Mouse (Mus musculus) adrenal gland, adult (tissue): ENCODE measurements around the gene Stx18.

ENCODE experiments used
- DNase-seq, 2 experiments: peaks; one replicate each; pipeline ENCODE4 v3.0.0; 2022 to 2023; ENCODE audit warnings: low spot score in 1 of 2; ENCODE audit not compliant: inconsistent age in 2 of 2

Stx18 gene

GRCm38 (mm10) chr5:38038710-38039592 lies at the start of gene Stx18:
Stx18 (plus strand) TSS chr5:38038742.
- peak; percentile 89 to 96 for DNase-seq

- DNase-seq = no peak
Measured at GRCm38 (mm10) chr5:37992346-37992745, 46.2 kb upstream of the Stx18 start.

- DNase-seq = no peak
Measured at GRCm38 (mm10) chr5:37998805-37999204, 39.7 kb upstream of the Stx18 start.

- DNase-seq = no peak
Measured at GRCm38 (mm10) chr5:38002573-38002972, 36.0 kb upstream of the Stx18 start.

GRCm38 (mm10) chr5:38004746-38005145 lies 33.8 kb upstream of the Stx18 start:
- no peak for DNase-seq

GRCm38 (mm10) chr5:38006415-38007347 lies 31.9 kb upstream of the Stx18 start:
- DNase-seq = no peak

GRCm38 (mm10) chr5:38009071-38009470 lies 29.5 kb upstream of the Stx18 start:
- DNase-seq = no peak

- no peak for DNase-seq
Measured at GRCm38 (mm10) chr5:38014916-38015315, 23.6 kb upstream of the Stx18 start.

- DNase-seq = peak in 1 of 2 experiments; percentile 39
Measured at GRCm38 (mm10) chr5:38016945-38017344, 21.6 kb upstream of the Stx18 start.

GRCm38 (mm10) chr5:38027656-38028055 lies 10.9 kb upstream of the Stx18 start:
- no peak for DNase-seq

- DNase-seq = peak; percentile 11 to 63
Measured at GRCm38 (mm10) chr5:38038274-38038673, 268 bp upstream of the Stx18 start.

GRCm38 (mm10) chr5:38039796-38040195 lies 1.3 kb downstream of the Stx18 start:
- DNase-seq = no peak

- DNase-seq = no peak
Measured at GRCm38 (mm10) chr5:38044923-38045322, 6.4 kb downstream of the Stx18 start.

GRCm38 (mm10) chr5:38048177-38048576 lies 9.6 kb downstream of the Stx18 start:
- no peak for DNase-seq

GRCm38 (mm10) chr5:38061051-38061450 lies 22.5 kb downstream of the Stx18 start:
- no peak for DNase-seq

- peak in 1 of 2 experiments; percentile 42 for DNase-seq
Measured at GRCm38 (mm10) chr5:38062709-38063108, 24.2 kb downstream of the Stx18 start.

- DNase-seq = no peak
Measured at GRCm38 (mm10) chr5:38063339-38063738, 24.8 kb downstream of the Stx18 start.

GRCm38 (mm10) chr5:38064043-38064575 lies 25.6 kb downstream of the Stx18 start:
- DNase-seq = no peak

- DNase-seq = no peak
Measured at GRCm38 (mm10) chr5:38064701-38065100, 26.2 kb downstream of the Stx18 start.

GRCm38 (mm10) chr5:38065454-38065853 lies 26.9 kb downstream of the Stx18 start:
- no peak for DNase-seq

- DNase-seq = no peak
Measured at GRCm38 (mm10) chr5:38066606-38067005, 28.1 kb downstream of the Stx18 start.
